Mouse (Mus musculus) hindbrain, postnatal 0 days (tissue): ENCODE measurements at regions not wholly inside any gene's neighbourhood (a gene's known extent, or its start where the extent isn't known, plus 50 kb on each side); places are given as distances from the start of the nearest gene placed in this dataset.
A peak's percentile ranks its signal among the peaks of the same experiment; 100 is the strongest.

Experiments used
- ATAC-seq: fragments of 200-750 bp; cut with Nextera tagmentation; 2 replicates; pipeline ENCODE4 v1.8.0; 2017; ENCODE audit warnings: mild to moderate bottlenecking, moderate TSS enrichment, moderate library complexity
- DNase-seq: peaks from one replicate; pipeline ENCODE4 v3.0.0-alpha.2; 2015; ENCODE audit warnings: low spot score
- H3K27ac ChIP-seq: fragments of 300-500 bp; sonication (generic); 2 replicates; pipeline ENCODE4 v1.5.1; 2014; ENCODE audit warnings: mild to moderate bottlenecking
- H3K27me3 ChIP-seq: fragments of 300-500 bp; sonication (generic); 2 replicates; pipeline ENCODE4 v1.6.1; 2014; ENCODE audit warnings: low read length, mixed read lengths; ENCODE audit not compliant: insufficient read depth
- H3K36me3 ChIP-seq: fragments of 300-500 bp; sonication (generic); 2 replicates; pipeline ENCODE4 v1.6.1; 2014; ENCODE audit warnings: low read length, mixed read lengths; ENCODE audit not compliant: insufficient read depth
- H3K4me1 ChIP-seq: fragments of 300-500 bp; sonication (generic); 2 replicates; pipeline ENCODE4 v1.6.1; 2014; ENCODE audit warnings: antibody characterized with exemption, low read length, mixed read lengths; ENCODE audit not compliant: insufficient read depth
- H3K4me2 ChIP-seq: fragments of 300-500 bp; sonication (generic); 2 replicates; pipeline ENCODE4 v1.6.1; 2014; ENCODE audit warnings: low read depth, mild to moderate bottlenecking, low read length, moderate library complexity, mixed read lengths
- H3K4me3 ChIP-seq: fragments of 300-500 bp; sonication (generic); 2 replicates; pipeline ENCODE4 v1.5.1; 2014; ENCODE audit warnings: low read length
- H3K9ac ChIP-seq: fragments of 300-500 bp; sonication (generic); replicated peaks from 2 replicates; pipeline ENCODE4 v1.6.1; 2014; ENCODE audit warnings: mild to moderate bottlenecking, low read length, moderate library complexity, mixed read lengths
- H3K9me3 ChIP-seq: fragments of 300-500 bp; sonication (generic); 2 replicates; pipeline ENCODE4 v1.6.1; 2016; ENCODE audit warnings: low read length, mixed read lengths
- CTCF ChIP-seq: IDR thresholded peaks from 2 replicates; pipeline ENCODE4 v1.5.1; 2016; ENCODE audit warnings: antibody characterized with exemption, control low read depth, low read depth
- WGBS: fragments of 180-500 bp; shearing (Covaris S2); extraction: QIAGEN DNeasy Blood & Tissue Kit; methylation state at CpG from one replicate; pipeline ENCODE4 v1.1.7; 2014; 5-methylcytosine and 5-hydroxymethylcytosine counted together

- no peak for TF ChIP-seq CTCF
- H3K27ac ChIP-seq: no peak overlapping the region
- no peak for DNase-seq
- no peaks in the 10 kb centered on the region for H3K27me3 ChIP-seq
- 81% methylated on average over 10 of the region's 10 CpGs for WGBS
- H3K4me3 ChIP-seq: no peak overlapping the region
- no peak overlapping the region for H3K4me2 ChIP-seq
- no peak for ATAC-seq
- no peaks in the 10 kb centered on the region for H3K36me3 ChIP-seq
- no peak overlapping the region for H3K9ac ChIP-seq
- H3K4me1 ChIP-seq: no peaks in the 10 kb centered on the region
- H3K9me3 ChIP-seq: no peaks in the 10 kb centered on the region
Measured at GRCm38 (mm10) chr6:50940641-50941398, 286.6 kb upstream of the Npvf start.

GRCm38 (mm10) chr6:50942696-50943095, 288.5 kb upstream of the Npvf start:
- no peaks in the 10 kb centered on the region for H3K36me3 ChIP-seq
- no peak for TF ChIP-seq CTCF
- no peaks in the 10 kb centered on the region for H3K4me1 ChIP-seq
- no peak overlapping the region for H3K4me3 ChIP-seq
- ATAC-seq (no peak), DNase-seq (no peak)
- no peak overlapping the region for H3K4me2 ChIP-seq
- H3K27ac ChIP-seq: no peak overlapping the region
- H3K9me3 ChIP-seq: no peaks in the 10 kb centered on the region
- 76% methylated on average over 5 of the region's 5 CpGs for whole genome bisulfite sequencing
- H3K27me3 ChIP-seq: no peaks in the 10 kb centered on the region
- no peak overlapping the region for H3K9ac ChIP-seq

DNA sequence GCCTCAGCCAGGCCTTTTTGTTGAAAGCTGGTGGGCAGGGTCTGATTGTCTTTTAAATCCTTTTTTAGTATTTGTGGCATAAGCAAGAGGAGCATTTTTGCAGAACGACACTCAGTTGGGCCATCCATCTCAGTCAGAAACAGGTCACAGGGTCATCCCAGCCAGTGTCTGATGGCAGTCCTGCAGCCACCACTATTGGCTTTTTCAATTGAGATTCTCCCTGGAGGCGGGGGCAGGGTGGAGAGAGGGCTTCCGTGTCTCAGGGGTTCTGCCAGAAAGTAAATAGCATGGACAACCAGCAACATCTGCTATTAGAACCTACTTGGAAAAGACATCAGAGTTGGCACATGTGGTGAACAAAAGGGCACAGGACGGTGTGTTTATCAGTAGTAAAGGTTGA, 293.8 kb upstream of the Npvf start:
- Histone ChIP-seq H3K4me3 (no peak overlapping the region), H3K27ac (no peak overlapping the region), H3K9ac (no peak overlapping the region), H3K4me1 (no peaks in the 10 kb centered on the region), H3K36me3 (no peaks in the 10 kb centered on the region), H3K4me2 (no peak overlapping the region), H3K27me3 (no peaks in the 10 kb centered on the region), H3K9me3 (no peaks in the 10 kb centered on the region)
- ATAC-seq (no peak), DNase-seq (no peak)
- 55% methylated on average over 4 of the region's 4 CpGs for WGBS
- TF ChIP-seq CTCF: no peak

DNA sequence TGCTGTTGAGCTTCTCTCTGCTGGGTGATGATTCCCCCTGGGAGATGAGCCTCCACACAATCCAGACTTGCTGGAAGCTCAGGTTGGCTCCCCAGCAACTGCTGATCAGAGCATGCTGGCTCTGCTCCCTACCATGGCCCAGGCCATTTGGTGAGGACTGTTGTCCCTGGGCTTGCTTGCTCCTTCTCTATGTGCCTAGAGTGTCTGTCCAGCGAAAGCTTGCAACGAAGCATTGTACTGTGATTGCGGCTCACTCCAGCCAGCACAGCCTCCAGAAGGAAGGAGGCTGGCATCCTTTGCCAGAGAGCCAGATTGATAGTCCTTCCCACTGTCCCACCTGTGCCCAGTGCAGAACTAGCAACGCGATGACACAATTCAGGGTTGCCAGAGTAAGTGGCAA, 295.1 kb upstream of the Npvf start:
- H3K36me3 ChIP-seq: no peaks in the 10 kb centered on the region
- no peak for DNase-seq
- WGBS: 73% methylated on average over 5 of the region's 5 CpGs
- H3K4me1 ChIP-seq: no peaks in the 10 kb centered on the region
- no peaks in the 10 kb centered on the region for H3K9me3 ChIP-seq
- no peak overlapping the region for H3K4me2 ChIP-seq
- no peaks in the 10 kb centered on the region for H3K27me3 ChIP-seq
- H3K9ac ChIP-seq: no peak overlapping the region
- 0 out of 2 replicates have a peak, but pooled peaks have one; percentile 32 for ATAC-seq
- no peak for TF ChIP-seq CTCF
- peak overlapping the region; percentile 60; the same call in 1 of the 2 replicates for H3K27ac ChIP-seq
- H3K4me3 ChIP-seq: no peak overlapping the region

DNA sequence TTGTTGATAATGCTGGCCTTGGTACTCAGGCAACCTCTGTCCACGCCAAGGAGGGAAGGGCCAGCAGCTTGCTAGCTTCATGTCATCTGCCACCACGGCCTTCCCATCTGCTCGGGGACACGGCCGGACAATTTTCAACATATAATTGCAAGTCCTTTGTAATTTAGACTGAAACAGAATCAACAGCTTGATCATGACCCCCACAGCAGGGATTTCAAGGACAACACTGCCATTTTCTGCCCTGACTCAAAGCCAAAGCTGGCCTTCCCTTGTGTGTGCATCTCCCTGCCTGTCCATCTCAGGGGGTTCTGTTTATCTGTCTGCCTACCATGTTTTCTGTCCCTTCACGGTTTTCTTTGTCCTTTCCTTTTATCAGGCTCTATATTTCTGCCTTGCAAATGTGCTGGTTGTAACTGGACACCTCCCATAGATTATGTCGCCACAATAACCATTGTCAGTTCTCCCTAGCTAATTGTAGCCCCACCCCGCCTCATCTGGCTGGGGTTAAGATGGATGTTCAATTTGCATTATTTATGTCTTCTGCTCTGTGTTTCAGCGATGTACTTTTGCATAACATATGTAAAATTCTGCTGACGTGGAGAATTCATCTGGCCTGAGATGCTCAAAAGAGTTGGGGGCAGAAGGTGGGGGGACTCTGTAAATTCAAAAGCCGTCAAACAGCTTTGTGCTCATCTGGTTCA, 295.8 kb upstream of the Npvf start:
- H3K4me1 ChIP-seq: no peaks in the 10 kb centered on the region
- H3K27me3 ChIP-seq: no peaks in the 10 kb centered on the region
- ATAC-seq (0 out of 2 replicates have a peak, but pooled peaks have one; percentile 51), DNase-seq (peak; percentile 54)
- H3K36me3 ChIP-seq: no peaks in the 10 kb centered on the region
- H3K4me2 ChIP-seq: no peak overlapping the region
- TF ChIP-seq CTCF: no peak
- H3K9me3 ChIP-seq: no peaks in the 10 kb centered on the region
- H3K27ac ChIP-seq: peak overlapping the region; percentile 60
- WGBS: 35% methylated on average over 11 of the region's 11 CpGs
- no peak overlapping the region for H3K4me3 ChIP-seq
- H3K9ac ChIP-seq: no peak overlapping the region

GRCm38 (mm10) chr6:50957328-50957900, 303.2 kb upstream of the Npvf start:
- Histone ChIP-seq H3K4me2 (no peak overlapping the region), H3K27ac (no peak overlapping the region), H3K4me1 (no peaks in the 10 kb centered on the region), H3K9ac (no peak overlapping the region), H3K36me3 (no peaks in the 10 kb centered on the region), H3K4me3 (no peak overlapping the region), H3K27me3 (no peaks in the 10 kb centered on the region), H3K9me3 (no peaks in the 10 kb centered on the region)
- ATAC-seq (no peak), DNase-seq (no peak)
- no peak for TF ChIP-seq CTCF
- 94% methylated on average over 4 of the region's 4 CpGs for WGBS
